Mouse (Mus musculus) embryo, embryonic 10.5 days (tissue): Measurements from ENCODE around the gene Vps41.
A peak's percentile ranks its signal among the peaks of the same experiment; 100 is the strongest.

Experiments
- DNase-seq: peaks from one replicate; pipeline ENCODE4 v3.0.0-alpha.2; 2015; ENCODE audit warnings: low spot score

Vps41 gene

DNA sequence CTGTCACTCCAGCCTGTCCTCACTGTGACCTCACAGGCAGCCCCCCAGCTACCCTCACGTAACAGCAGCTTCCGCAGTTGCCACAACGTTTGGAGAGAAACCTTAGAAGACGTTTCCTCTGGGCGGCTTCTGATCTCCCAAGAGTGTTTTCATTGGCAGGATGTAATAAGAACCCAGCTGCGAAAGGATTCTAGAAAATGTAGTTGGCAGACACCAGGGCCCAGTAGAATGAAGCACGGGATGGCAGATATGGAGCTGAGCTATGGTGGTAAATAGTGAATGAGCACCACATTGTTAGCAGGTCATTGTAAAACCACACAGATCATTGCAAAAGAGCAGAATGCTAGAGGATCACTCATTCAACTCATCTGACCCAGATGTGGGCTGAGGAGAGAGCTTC is 158.2 kb downstream of the Vps41 start:
- peak; percentile 8 for DNase-seq

DNA sequence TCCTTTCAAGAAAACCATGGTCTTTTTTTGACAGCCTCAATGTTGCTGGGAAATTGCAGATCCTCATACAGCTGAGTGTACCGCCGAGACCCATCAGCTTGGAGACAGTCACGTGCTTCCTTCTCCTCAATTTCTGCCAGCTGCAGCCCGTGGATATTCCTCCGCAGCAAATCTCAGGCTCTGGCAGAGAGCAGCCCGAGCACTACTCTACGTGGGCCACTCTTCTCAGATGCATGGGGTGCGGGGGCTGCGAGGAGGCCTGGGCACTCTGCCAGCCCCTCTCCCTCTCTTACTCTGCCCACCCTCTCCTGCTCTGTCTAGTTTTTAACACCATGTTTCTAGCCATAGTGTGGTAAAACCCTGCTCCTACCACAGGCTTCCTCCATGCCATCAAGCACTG is 175.8 kb downstream of the Vps41 start:
- no peak for DNase-seq

DNA sequence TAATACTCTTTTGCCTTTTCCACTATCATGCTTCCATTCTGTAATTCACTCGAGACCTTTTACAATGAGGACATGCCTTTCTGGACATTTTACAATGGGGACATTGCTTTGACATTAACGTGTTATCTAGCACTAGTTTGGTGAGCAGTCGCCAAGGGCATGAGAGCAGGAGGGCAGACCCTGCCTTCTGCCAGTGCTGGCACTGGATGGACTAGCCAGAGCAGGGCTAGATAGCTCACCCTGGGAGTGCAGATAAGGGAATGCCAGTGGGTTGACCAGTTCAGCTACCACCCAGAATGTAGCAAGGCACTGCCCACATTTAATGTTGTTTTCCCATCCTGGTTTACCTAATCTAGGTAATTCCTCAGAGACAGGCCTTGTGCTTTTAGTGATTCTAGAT is 179.7 kb downstream of the Vps41 start:
- no peak for DNase-seq

DNA sequence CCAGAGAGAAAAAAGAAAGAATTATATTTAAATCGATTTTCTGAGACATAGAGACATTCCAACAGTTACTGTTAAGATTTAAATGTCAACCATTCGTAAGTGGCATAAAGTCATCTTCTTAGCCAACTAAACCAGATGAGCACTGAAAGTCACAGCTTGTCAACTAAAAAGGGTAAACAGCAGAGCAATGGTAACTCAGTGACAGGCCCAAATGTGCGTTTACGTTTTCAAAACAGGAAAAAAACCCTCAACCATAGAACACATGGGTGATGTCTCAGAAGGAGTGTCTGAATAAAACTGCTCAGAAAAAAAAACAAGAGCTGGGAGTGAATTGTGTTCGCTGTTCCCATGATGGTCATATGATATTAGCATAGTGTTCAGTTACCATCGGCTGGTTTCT is 186.5 kb downstream of the Vps41 start:
- no peak for DNase-seq

DNA sequence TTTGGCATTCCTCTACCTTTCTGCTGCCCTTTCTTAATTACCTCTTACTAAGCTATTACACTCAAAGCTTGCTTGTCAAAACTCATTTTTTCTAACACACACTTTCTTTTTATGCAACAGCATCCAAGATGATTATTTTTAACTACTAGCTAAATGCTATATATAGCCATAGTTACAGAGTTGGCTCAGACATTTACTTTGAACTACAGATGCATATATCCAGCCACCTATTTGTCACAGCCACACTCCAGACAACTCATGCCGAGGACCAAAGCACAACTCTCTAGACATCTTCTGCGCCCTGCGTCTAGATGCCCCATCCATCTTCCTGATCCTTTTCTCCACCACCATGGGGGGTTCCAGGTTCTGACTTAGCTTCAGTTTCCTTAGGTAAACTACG is 197.7 kb downstream of the Vps41 start:
- DNase-seq = no peak
